Mouse (Mus musculus): ENCODE results near the gene Tecpr2. TPM values are rescaled to one million over a fixed set of nuclear protein-coding genes. Genes with fewer than 3 reads are reported as not detected.
A peak's percentile ranks its signal among the peaks of the same experiment; 100 is the strongest.

Tecpr2 gene
- total RNA-seq, 2 experiments from 2014 or later, result 45.8 to 47.8 TPM

DNA sequence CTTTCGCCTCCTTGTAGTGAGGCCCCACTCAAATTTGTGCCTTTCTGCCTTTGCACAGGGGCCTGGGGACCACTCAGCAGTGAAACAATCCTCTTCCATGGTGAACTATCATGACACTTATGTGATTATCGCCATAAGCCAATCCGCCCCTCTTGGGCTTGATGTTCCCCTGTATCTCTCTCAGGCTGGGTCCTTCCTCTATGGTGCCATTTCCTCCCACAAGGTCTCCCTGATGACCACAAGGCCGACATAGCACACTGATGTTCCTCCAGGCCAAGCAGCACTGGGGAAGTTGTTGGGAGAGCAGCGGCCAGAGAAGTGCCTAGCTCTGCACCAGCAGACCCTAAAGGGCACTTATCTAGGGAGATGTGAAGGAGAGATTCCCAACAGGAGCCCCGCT lies 85.7 kb downstream of the Tecpr2 start:
- DNase-seq (ENCODE audit: low spot score in 2 of 2), result no peak
- intact Hi-C loops (cut with DNase I), result no loop called here

- intact Hi-C loops (cut with DNase I), result no loop called here
- no peak for DNase-seq (ENCODE audit: low spot score in 2 of 2)
Measured at GRCm38 (mm10) chr12:110975385-110975784, 86.3 kb downstream of the Tecpr2 start.

DNA sequence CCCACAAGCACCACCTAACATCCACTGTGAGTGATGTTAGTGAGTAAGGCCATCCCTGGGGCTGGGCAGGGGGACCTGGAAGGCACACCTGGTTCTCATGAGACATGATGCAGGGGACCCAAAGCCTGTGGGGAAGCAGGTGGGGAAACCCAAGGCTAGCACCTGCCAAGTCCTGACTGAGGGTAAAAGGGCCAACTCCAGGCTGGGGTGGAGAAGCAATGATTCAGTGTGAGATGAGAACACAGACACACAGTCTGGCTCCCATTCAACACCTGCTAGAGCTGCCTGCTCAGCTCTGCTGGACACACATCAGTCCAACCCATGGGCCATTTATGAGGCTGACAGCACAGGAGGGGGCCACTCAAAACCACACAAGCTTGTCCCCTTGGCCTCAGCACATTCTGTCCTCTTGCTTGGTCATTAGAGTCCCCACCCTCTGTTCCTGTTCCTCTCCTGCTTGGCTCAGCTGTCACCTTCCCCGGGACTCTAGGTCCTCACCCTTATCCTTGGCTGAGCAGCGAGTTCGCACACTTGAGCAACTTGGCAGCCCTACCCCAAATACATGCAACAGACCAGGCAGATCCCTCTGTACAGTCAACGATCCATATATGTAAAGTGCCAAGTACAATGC lies 86.9 kb downstream of the Tecpr2 start:
- intact Hi-C loops (cut with DNase I), result no loop called here

DNA sequence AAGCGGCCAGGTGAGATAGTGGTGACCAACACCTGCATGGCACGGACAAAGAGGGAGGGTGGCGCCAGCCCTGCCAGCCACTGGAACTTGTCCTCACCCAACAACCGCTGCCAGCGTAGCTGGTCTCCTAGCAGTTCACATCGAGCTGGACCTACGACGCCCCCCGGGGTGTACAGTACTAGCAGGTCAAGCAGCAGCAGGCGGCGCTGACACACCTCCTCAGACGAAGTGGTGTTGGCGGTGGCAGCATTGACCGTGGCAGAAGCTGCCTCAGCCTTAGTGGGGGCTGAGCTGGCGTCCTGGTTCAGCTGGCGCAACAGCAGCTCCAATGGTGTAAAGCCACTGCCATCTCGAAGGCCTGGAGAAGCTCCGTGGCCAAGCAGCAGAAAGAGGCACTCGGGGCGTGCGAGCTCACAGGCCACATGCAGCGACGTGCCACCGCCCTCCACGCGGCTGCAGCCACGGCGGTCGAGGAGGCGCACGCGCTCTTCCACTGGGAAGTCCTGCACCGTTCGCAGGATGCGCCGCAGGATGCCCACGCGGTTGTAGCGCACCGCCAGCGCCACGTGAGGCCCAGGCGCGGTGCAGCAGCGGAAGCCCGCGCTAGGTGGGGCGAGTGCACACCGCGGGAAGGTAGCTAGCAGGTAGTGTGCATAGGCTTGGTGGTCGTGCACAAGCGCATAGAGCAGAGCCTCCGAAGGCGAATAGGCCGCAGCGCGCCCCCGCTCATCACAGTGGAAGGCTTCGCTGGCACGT lies 87.7 kb downstream of the Tecpr2 start:
- intact Hi-C loops (cut with DNase I), result no loop called here
- DNase-seq (ENCODE audit: low spot score in 2 of 2), result no peak

More for the DNA sequence above, 86.9 kb downstream of the Tecpr2 start:
- DNase-seq (ENCODE audit: low spot score in 2 of 2), result no peak

- no peak for DNase-seq (ENCODE audit: low spot score in 2 of 2)
- intact Hi-C loops (cut with DNase I), result no loop called here
Measured at GRCm38 (mm10) chr12:110977345-110977733, 88.3 kb downstream of the Tecpr2 start.

DNA sequence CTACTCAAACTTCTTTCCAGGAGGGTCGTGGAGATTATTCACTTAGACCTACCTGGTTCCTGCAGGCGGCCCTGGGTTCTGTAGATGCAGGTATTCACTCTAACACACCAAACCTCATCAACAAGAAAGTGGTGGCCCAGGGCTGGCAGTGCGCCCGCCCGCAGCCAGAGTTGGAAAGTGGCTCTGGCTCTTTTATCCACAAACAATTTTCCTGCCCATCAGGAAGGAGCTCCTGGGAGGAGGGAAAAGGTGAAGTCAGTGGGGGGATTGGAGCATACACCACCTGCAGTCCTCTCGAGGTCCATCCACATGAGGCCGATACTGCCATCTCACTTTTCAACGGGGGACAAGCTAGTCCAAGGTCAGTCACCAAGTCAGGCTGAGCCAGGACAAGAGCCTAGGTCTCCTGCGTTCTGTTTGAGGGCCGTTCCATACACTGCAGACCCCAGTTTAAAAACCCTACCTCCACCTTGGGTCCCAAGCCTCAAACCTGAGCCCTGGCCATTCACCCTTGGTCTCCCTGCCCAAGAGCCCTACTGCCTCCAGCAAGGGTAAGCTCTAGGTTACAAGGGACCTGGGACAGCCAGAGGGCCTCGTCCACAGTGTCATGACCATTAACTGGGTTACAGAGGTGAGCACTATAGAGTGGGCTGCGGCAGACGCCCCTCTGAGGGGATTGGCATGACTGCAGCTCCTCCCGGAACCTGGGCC lies 89.0 kb downstream of the Tecpr2 start:
- no peak for DNase-seq (ENCODE audit: low spot score in 2 of 2)
- intact Hi-C loops (cut with DNase I), result no loop called here

DNA sequence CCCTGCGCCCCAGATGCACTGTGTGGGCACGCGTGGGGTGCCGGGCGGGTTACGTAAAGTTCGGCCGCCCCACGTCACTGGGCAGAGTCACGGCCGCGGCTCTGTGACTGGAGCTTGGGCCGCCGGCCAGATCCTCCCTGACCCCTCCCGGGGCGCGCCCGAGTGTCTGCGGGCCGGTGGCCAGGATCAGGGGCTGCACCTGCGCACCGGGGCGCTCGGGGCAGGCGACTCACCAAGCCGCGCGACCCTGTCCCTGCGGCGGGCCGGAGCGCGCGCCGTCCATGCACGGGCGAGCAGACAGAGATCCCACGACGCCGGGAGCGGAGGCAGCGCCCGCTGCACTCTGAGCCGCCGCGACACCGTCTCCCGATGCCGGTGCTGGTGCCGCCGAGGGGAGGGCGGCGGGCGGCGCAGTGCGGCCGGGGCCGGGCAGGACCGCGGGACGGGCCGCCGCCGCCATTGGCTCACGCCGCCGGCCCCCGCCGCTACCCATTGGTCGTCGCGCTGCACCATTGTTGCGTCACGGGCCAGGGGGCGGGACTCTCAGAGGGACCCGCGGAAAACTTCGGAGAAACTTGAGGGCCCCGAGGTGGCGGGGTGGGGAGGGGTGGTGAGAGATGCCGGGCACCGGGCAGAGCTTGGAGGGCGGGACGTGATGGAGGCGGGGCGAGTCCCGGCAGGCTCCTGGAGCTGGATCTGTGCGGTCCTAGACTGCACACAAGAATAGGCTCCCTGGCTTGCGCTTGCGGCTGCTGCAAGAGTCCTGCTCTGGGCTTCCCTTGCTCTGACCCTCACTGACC lies 89.7 kb downstream of the Tecpr2 start, which contains the start of gene Ankrd9:
Ankrd9 (minus strand) TSS at position 434 of the 800 bp plus-strand sequence.
- peak; percentile 93 to 94 for DNase-seq (ENCODE audit: low spot score in 2 of 2)
- intact Hi-C loops (cut with DNase I), result no loop called here

DNA sequence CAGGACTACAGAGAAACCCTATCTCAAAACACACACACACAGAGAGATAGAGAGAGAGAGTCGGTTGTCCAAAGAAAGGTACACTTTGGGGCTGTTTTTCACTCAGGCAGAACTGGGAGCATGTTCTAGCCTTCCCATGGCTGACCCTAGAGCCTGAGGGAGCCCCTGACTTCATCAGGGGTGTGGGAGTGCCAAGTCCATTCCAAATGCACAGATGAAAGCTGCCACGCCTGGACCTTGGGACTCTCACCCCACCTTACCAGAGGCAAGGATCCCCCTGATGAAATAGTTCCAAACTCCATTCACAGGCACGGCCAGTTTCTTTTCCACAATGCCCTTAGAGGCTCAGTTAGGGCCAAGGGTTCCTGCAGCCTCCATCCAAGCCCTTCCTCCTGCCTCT lies 90.7 kb downstream of the Tecpr2 start:
- DNase-seq (ENCODE audit: low spot score in 2 of 2), result no peak
- intact Hi-C loops (cut with DNase I), result no loop called here

DNA sequence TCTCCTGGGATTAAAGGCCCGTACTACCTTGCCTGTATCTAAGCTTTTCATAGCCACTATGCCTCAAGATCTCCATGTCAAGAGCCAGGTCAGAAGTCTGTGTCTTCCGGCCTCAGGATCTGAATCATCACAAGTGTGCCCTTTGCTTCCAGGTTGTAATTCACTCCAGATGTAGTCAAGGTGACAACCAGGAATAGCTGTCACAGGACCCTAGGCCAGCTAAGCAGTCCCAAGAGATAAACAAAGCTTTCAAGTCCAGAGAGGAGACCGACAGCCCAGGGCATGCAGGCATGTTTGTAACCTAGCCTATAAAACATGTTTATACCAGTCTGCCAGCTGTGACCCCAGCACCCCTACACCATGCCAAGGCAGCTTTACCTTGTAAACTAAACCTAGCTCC lies 92.7 kb downstream of the Tecpr2 start:
- DNase-seq (ENCODE audit: low spot score in 2 of 2), result no peak
- intact Hi-C loops (cut with DNase I), result no loop called here

GRCm38 (mm10) chr12:110983083-110983482 lies 94.0 kb downstream of the Tecpr2 start:
- intact Hi-C loops (cut with DNase I), result no loop called here
- no peak for DNase-seq (ENCODE audit: low spot score in 2 of 2)

GRCm38 (mm10) chr12:110983714-110984113 lies 94.7 kb downstream of the Tecpr2 start:
- intact Hi-C loops (cut with DNase I), result no loop called here
- DNase-seq (ENCODE audit: low spot score in 2 of 2), result no peak

GRCm38 (mm10) chr12:110984598-110984997 lies 95.5 kb downstream of the Tecpr2 start:
- no peak for DNase-seq (ENCODE audit: low spot score in 2 of 2)
- intact Hi-C loops (cut with DNase I), result no loop called here

DNA sequence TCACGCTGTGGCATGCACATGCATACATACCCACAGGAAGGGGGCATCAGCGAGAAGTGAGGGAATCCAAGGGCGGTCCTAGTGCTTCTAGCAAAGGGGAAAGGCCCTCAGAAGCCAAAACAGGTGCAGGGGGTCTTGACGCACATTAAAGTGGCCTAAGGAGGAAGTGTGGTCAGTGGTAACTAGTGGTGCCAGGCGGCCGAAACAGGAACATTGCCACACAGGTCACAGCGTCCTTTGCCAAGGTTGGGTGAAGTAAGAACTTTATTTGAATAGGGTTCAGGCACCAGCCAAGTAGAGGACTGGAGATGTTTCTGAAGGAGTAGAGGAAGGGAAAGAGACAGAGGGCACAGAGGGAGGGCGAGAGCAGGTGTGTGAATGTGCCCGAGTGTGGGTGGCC lies 96.1 kb downstream of the Tecpr2 start:
- no peak for DNase-seq (ENCODE audit: low spot score in 2 of 2)
- intact Hi-C loops (cut with DNase I), result no loop called here

GRCm38 (mm10) chr12:110986536-110987425 lies 97.7 kb downstream of the Tecpr2 start:
- intact Hi-C loops (cut with DNase I), result no loop called here

DNA sequence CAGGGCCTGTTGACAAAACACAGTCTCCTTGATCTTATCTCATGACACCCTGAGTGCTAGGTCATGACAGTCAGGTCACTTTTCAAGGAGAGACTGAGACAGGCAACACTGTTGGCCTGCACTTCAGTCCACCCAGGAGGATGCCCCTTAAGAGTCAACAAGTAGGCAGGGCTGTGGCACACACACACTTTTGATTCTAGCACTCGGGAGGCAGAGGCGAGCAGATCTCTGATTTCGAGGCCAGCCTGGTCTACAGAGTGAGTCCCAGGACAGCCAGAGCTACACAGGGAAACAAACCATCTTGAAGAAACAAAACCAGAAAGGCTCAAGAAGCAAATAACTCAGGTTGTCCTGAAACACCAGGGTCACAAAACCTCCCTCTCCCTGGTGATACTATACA lies 100.3 kb downstream of the Tecpr2 start:
- DNase-seq (ENCODE audit: low spot score in 2 of 2), result no peak

More at GRCm38 (mm10) chr12:110986536-110987425, 97.7 kb downstream of the Tecpr2 start:
- DNase-seq (ENCODE audit: low spot score in 2 of 2), result no peak

GRCm38 (mm10) chr12:110990500-110990899 lies 101.4 kb downstream of the Tecpr2 start:
- intact Hi-C loops (cut with DNase I), result no loop called here
- no peak for DNase-seq (ENCODE audit: low spot score in 2 of 2)

More for the DNA sequence above, 100.3 kb downstream of the Tecpr2 start:
- intact Hi-C loops (cut with DNase I), result no loop called here

GRCm38 (mm10) chr12:110991361-110992127 lies 102.5 kb downstream of the Tecpr2 start:
- intact Hi-C loops (cut with DNase I), result loop anchor here (1.0 kb wide), 1 partner anchor 55 kb away; no protein-coding TSS in a partner anchor

DNA sequence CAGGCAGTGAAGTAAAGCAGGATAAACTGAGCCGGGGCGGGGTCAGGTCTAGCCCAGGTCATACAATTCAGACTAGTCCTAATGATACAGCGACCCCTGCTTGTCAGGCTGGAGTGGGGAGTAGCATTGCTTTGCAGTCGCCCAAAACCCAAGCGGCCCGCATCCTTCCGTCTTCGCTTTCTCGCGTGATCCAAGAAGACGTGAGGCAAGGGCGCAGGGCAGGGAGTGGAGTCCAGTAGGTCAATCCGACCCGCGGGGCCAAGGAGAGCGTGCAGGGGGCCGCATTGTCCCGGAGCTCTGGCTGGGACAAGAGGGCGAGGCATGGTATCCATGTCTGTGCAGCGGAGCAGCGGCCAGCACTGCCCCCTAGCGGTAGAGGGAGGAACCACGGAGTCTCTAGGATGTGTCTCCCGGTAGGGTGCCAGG lies 103.1 kb downstream of the Tecpr2 start:
- peak; percentile 85 to 86 for DNase-seq (ENCODE audit: low spot score in 2 of 2)

More at GRCm38 (mm10) chr12:110991361-110992127, 102.5 kb downstream of the Tecpr2 start:
- peak; percentile 46 to 52 for DNase-seq (ENCODE audit: low spot score in 2 of 2)

More for the DNA sequence above, 103.1 kb downstream of the Tecpr2 start:
- intact Hi-C loops (cut with DNase I), result loop anchor here (1.0 kb wide), 1 partner anchor 56 kb away; no protein-coding TSS in a partner anchor
